Mouse (Mus musculus) midbrain, embryonic 14.5 days (tissue): Measurements from ENCODE around the gene Prom2. TPM values are rescaled to one million over a fixed set of nuclear protein-coding genes. Genes with fewer than 3 reads are reported as not detected.
A peak's percentile ranks its signal among the peaks of the same experiment; 100 is the strongest.

Experiments used
- ATAC-seq: fragments of 200-750 bp; cut with Nextera tagmentation; 2 replicates; pipeline ENCODE4 v1.8.0; 2017; ENCODE audit warnings: moderate number of reproducible peaks, moderate library complexity; ENCODE audit not compliant: low FRiP score, low TSS enrichment
- DNase-seq: peaks from one replicate; pipeline ENCODE4 v3.0.0-alpha.2; 2015
- H3K27ac ChIP-seq: fragments of 300-500 bp; sonication (generic); replicated peaks from 2 replicates; pipeline ENCODE4 v1.5.1; 2014; ENCODE audit warnings: mild to moderate bottlenecking, low read depth, low read length, moderate library complexity
- H3K27me3 ChIP-seq: fragments of 300-500 bp; sonication (generic); 2 replicates; pipeline ENCODE4 v1.6.1; 2014; ENCODE audit warnings: low read length, control low read depth, mixed read lengths; ENCODE audit not compliant: control insufficient read depth, insufficient read depth
- H3K36me3 ChIP-seq: fragments of 300-500 bp; sonication (generic); 2 replicates; pipeline ENCODE4 v1.6.1; 2014; ENCODE audit warnings: low read length, control low read depth; ENCODE audit not compliant: control insufficient read depth, insufficient read depth
- H3K4me1 ChIP-seq: fragments of 300-500 bp; sonication (generic); 2 replicates; pipeline ENCODE4 v1.6.1; 2014; ENCODE audit warnings: mild to moderate bottlenecking, antibody characterized with exemption, low read length, control low read depth; ENCODE audit not compliant: control insufficient read depth, insufficient read depth
- H3K4me2 ChIP-seq: fragments of 300-500 bp; sonication (generic); 2 replicates; pipeline ENCODE4 v1.6.1; 2014; ENCODE audit warnings: mild to moderate bottlenecking, low read length, moderate library complexity
- H3K4me3 ChIP-seq: fragments of 300-500 bp; sonication (generic); replicated peaks from 2 replicates; pipeline ENCODE4 v1.5.1; 2014; ENCODE audit warnings: low read depth, low read length
- H3K9ac ChIP-seq: fragments of 300-500 bp; sonication (generic); replicated peaks from 2 replicates; pipeline ENCODE4 v1.6.1; 2014; ENCODE audit warnings: mild to moderate bottlenecking, low read length, moderate library complexity
- H3K9me3 ChIP-seq: fragments of 300-500 bp; sonication (generic); 2 replicates; pipeline ENCODE4 v1.6.1; 2016; ENCODE audit warnings: low read length, control low read depth, mixed read lengths; ENCODE audit not compliant: control insufficient read depth
- WGBS: fragments of 180-500 bp; shearing (Covaris S2); extraction: QIAGEN DNeasy Blood & Tissue Kit; methylation state at CpG from one replicate; pipeline ENCODE4 v1.1.7; 2014; 5-methylcytosine and 5-hydroxymethylcytosine counted together
- polyA plus RNA-seq: library from polyadenylated mRNA; unstranded; fragments of >200 nt; fragmentation: Nextera tagmentation; extraction: Ambion mirVana; gene quantifications from 2 replicates; pipeline ENCODE4 v1.2.1, GENCODE M21; 2014

Gene Prom2
- polyA plus RNA-seq, 1 experiment from 2014 or later = not detected

DNA sequence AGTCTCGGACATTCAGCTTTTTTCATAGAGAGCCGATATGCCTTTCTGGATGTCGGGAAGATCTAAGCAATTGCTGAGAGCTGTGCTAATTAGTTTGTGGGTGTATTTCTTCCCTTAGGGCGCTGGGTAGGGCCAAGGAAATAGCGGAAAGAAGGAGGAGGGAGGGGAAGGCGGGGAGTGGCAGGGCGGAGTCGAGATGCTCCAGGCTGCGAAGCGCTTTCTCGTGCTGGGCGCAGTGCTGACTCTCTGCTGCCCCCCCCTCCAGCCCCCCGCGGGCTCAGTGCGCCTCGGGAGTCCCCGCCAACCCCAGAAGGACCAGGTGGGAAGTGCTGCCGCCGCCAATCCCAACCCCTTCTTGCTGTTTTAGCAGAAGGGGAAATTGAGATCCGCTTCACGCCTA, 58.3 kb downstream of the Prom2 start:
- WGBS = 1% methylated on average over 18 of the region's 21 CpGs
- no peaks in the 10 kb centered on the region for H3K9me3 ChIP-seq
- ATAC-seq (no peak), DNase-seq (no peak)
- H3K4me3 ChIP-seq = peak overlapping the region; percentile 25; the same call in 1 of the 2 replicates
- H3K4me2 ChIP-seq = peak overlapping the region; percentile 51
- no peak overlapping the region for H3K27ac ChIP-seq
- no peak overlapping the region for H3K9ac ChIP-seq
- H3K27me3 ChIP-seq = peaks cover 60% of the 10 kb centered on the region
- H3K4me1 ChIP-seq = peaks cover 15% of the 10 kb centered on the region; the same call in 1 of the 2 replicates
- H3K36me3 ChIP-seq = no peaks in the 10 kb centered on the region

GRCm38 (mm10) chr2:127482533-127482911, 58.7 kb downstream of the Prom2 start:
- Histone ChIP-seq H3K4me3 (peak overlapping the region; percentile 25), H3K9me3 (no peaks in the 10 kb centered on the region), H3K4me2 (peak overlapping the region; percentile 51), H3K27me3 (peaks cover 60% of the 10 kb centered on the region), H3K36me3 (no peaks in the 10 kb centered on the region), H3K27ac (no peak overlapping the region), H3K4me1 (peaks cover 15% of the 10 kb centered on the region; the same call in 1 of the 2 replicates), H3K9ac (no peak overlapping the region)
- WGBS = under 1% methylated on average over 21 of the region's 21 CpGs
- ATAC-seq = no peak
- peak; percentile 32 for DNase-seq

DNA sequence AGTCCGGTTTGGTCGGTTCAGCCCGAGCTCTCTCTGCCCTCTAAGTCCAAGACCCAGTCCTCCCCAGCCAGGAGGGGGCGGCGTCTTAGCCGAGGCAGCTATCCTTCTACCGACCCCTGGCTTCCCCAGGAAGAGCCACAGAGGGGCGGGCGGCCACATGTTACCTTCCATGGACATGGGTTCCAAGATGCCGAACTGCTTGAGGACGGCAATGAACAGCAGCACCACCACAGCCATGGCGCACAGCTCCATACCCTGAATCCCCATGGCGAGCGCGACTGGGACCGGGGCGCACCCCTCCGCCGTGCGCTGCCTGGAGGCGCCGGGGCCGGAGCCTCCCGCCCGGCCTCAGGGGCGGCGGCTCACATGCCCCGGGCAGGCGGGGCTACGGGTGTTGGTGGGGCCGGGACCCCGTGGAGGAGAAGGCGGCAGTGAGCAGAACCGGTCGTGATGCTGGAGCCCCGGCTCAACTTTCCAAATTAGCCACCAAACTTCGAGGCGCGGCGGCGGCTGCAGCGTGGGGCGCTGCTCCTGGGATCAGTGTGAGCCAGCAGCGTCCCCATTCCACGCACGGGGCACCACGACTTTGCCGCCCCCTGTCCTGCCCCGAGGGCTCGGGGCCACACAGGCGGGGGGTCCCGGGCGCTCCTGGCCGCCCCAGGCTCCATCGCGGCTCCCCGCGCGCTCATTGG, 59.3 kb downstream of the Prom2 start:
- Histone ChIP-seq H3K27ac (no peak overlapping the region), H3K4me1 (peaks cover 15% of the 10 kb centered on the region; the same call in 1 of the 2 replicates), H3K9ac (no peak overlapping the region), H3K27me3 (peaks cover 60% of the 10 kb centered on the region), H3K4me3 (peak overlapping the region; percentile 25), H3K36me3 (no peaks in the 10 kb centered on the region), H3K9me3 (no peaks in the 10 kb centered on the region), H3K4me2 (peak overlapping the region; percentile 51)
- WGBS = under 1% methylated on average over 59 of the region's 59 CpGs
- no peak for DNase-seq
- ATAC-seq = no peak

DNA sequence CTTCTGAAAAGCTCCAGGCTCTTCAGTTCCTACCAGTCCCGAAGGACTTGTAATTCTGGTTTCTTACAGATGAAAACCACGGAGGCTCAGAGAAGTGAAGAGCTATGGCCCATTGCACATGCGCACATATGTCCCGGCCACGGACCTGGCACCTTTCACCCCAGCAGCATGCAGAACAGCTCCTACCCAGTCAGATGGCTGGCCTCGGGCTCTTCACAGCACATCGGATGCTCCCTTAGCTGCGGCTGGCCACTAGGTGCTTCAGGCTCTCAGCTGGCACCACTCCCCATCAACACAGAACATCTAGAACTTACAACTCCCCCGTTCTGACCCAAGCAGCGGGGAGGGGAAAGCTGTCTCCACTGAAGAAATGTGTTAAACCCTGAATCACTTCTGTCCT, 61.5 kb downstream of the Prom2 start:
- Histone ChIP-seq H3K4me1 (peaks cover 15% of the 10 kb centered on the region; the same call in 1 of the 2 replicates), H3K9me3 (no peaks in the 10 kb centered on the region), H3K27me3 (peaks cover 52% of the 10 kb centered on the region), H3K4me3 (no peak overlapping the region), H3K27ac (no peak overlapping the region), H3K36me3 (no peaks in the 10 kb centered on the region), H3K4me2 (no peak overlapping the region), H3K9ac (no peak overlapping the region)
- 69% methylated on average over 10 of the region's 10 CpGs for WGBS
- no peak for ATAC-seq
- no peak for DNase-seq

DNA sequence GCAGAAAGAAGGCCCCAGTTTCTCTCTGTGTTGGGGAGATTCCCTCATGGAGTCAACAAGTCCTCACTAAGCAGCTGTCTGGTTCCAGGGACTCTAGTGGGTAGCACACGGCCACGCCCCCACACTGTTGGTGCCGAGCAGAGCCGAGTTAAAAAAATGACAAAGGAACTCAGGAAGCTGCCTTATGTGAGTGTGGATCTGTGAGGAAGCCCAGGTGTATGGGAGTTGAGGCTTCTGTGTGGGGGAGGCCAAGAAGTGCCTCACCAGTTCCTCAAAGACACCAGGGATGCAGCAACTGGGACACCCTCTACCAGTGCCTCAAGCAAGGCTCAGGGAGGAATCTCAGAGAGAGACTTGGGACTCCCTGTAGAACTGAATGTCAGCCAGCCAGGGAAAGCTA, 62.1 kb downstream of the Prom2 start:
- WGBS = 79% methylated on average over 4 of the region's 4 CpGs
- Histone ChIP-seq H3K9me3 (no peaks in the 10 kb centered on the region), H3K36me3 (no peaks in the 10 kb centered on the region), H3K27me3 (peaks cover 46% of the 10 kb centered on the region), H3K9ac (no peak overlapping the region), H3K27ac (no peak overlapping the region), H3K4me2 (no peak overlapping the region), H3K4me1 (peaks cover 11% of the 10 kb centered on the region; the same call in 1 of the 2 replicates), H3K4me3 (no peak overlapping the region)
- DNase-seq (no peak), ATAC-seq (no peak)

Other genes starting within 250 kb of the Prom2 start
- gene Dusp2, start 205.3 kb downstream of the Prom2 start, polyA plus RNA-seq = 10.1 and 12.7 TPM in 2 replicates
- not detected in 2 replicates for gene Astl, start 202.8 kb downstream of the Prom2 start, polyA plus RNA-seq
- 0.08 TPM in 1 of 2 replicates, not detected in the other for gene Adra2b, start 178.3 kb downstream of the Prom2 start, polyA plus RNA-seq
- 0.08 TPM in 2 replicates for gene Gpat2, start 116.3 kb downstream of the Prom2 start, polyA plus RNA-seq
- gene Fahd2a, start 96.9 kb downstream of the Prom2 start, polyA plus RNA-seq = 37.0 and 42.8 TPM in 2 replicates
- 10.7 and 13.1 TPM in 2 replicates for gene Kcnip3, start 19.4 kb downstream of the Prom2 start, polyA plus RNA-seq
- gene Zfp661, start 45.6 kb upstream of the Prom2 start, polyA plus RNA-seq = 6.2 and 10.2 TPM in 2 replicates
- gene Mrps5, start 45.8 kb upstream of the Prom2 start, polyA plus RNA-seq = 148 TPM in 2 replicates
- 1.3 and 3.0 TPM in 2 replicates for gene Mal, start 115.2 kb upstream of the Prom2 start, polyA plus RNA-seq
- 0.74 and 0.95 TPM in 2 replicates for gene Mall, start 188.5 kb upstream of the Prom2 start, polyA plus RNA-seq
- 10.8 and 17.2 TPM in 2 replicates for gene Nphp1, start 247.4 kb upstream of the Prom2 start, polyA plus RNA-seq